8 mouse cellular contexts compared by ENCODE assay signal in genomic region chr11:58977150-58977549, GRCm38 (mm10). TPM values are rescaled to one million over a fixed set of nuclear protein-coding genes. Genes with fewer than 3 reads are reported as not detected.
A peak's percentile ranks its signal among the peaks of the same experiment; 100 is the strongest.
DNase-seq lines count a peak whose midpoint lies in the region; ATAC-seq and TF ChIP-seq lines count a peak whose summit lies in the region.

No protein-coding gene starts in this region.

- peak overlapping the region; percentile 87 for H3K9ac ChIP-seq in lung, embryonic 14.5 days
- H3K9ac ChIP-seq in hindbrain, embryonic 13.5 days: peak overlapping the region; percentile 93
- peak overlapping the region; percentile 92 for H3K9ac ChIP-seq in liver, embryonic 16.5 days (ENCODE audit: low read depth, low read length)

- H3K4me3 ChIP-seq in lung, embryonic 14.5 days (ENCODE audit: low read depth, low read length): peak overlapping the region; percentile 94
- peak overlapping the region; percentile 86 for H3K4me3 ChIP-seq in brown adipose tissue, adult 24 weeks (ENCODE audit: insufficient read depth, low read depth, low read length)
- H3K4me3 ChIP-seq in hindbrain, embryonic 13.5 days: peak overlapping the region; percentile 99
- peak overlapping the region; percentile 97 for H3K4me3 ChIP-seq in liver, embryonic 16.5 days (ENCODE audit: low read depth, low read length)

- TF ChIP-seq CTCF in lung, embryonic 14.5 days (IDR thresholded peaks at IDR 0.05; ENCODE audit: low read depth): no peak

- DNase-seq in lung, embryonic 14.5 days: peak; percentile 47
- DNase-seq in lung, postnatal 4 days: no peak
- DNase-seq in splenic B cell, adult 2 months (ENCODE audit: low read depth, low spot score): peak; percentile 36
- no peak for DNase-seq in layer of hippocampus, postnatal 25 days (ENCODE audit: extremely low spot score in 1 of 2, low spot score in 1 of 2)
- no peak for DNase-seq in frontal cortex, postnatal 36 days (ENCODE audit: low spot score in 2 of 2)

- no peaks in the 10 kb centered on the region for H3K27me3 ChIP-seq in lung, embryonic 14.5 days (ENCODE audit: insufficient read depth, low read length)
- no peaks in the 10 kb centered on the region for H3K27me3 ChIP-seq in hindbrain, embryonic 13.5 days
- no peaks in the 10 kb centered on the region for H3K27me3 ChIP-seq in liver, embryonic 16.5 days (ENCODE audit: control insufficient read depth, insufficient read depth, low read depth, low read length)
- no peaks in the 10 kb centered on the region for H3K27me3 ChIP-seq in splenic B cell, adult 2 months (ENCODE audit: control insufficient read depth, insufficient read depth, low read length, poor library complexity, severe bottlenecking)

- H3K9me3 ChIP-seq in lung, embryonic 14.5 days (ENCODE audit: low read depth, low read length): no peaks in the 10 kb centered on the region
- no peaks in the 10 kb centered on the region for H3K9me3 ChIP-seq in hindbrain, embryonic 13.5 days
- no peaks in the 10 kb centered on the region for H3K9me3 ChIP-seq in liver, embryonic 16.5 days (replicated peaks; ENCODE audit: control insufficient read depth, low read length)

- peak overlapping the region; percentile 72 for H3K27ac ChIP-seq in lung, embryonic 14.5 days (ENCODE audit: low read depth)
- no peak overlapping the region for H3K27ac ChIP-seq in brown adipose tissue, adult 24 weeks (replicated peaks; ENCODE audit: low read depth, low read length)
- H3K27ac ChIP-seq in hindbrain, embryonic 13.5 days: peak overlapping the region; percentile 83
- H3K27ac ChIP-seq in liver, embryonic 16.5 days (ENCODE audit: low read length): peak overlapping the region; percentile 84

- H3K4me1 ChIP-seq in lung, embryonic 14.5 days (ENCODE audit: insufficient read depth): 0 out of 2 replicates have a peak, but pooled peaks cover 5% of the 10 kb centered on the region
- peaks cover 14% of the 10 kb centered on the region for H3K4me1 ChIP-seq in brown adipose tissue, adult 24 weeks (ENCODE audit: control insufficient read depth, insufficient read depth, insufficient read length, low read length)
- H3K4me1 ChIP-seq in hindbrain, embryonic 13.5 days (replicated peaks): peaks cover 61% of the 10 kb centered on the region
- peaks cover 33% of the 10 kb centered on the region for H3K4me1 ChIP-seq in liver, embryonic 16.5 days (ENCODE audit: control insufficient read depth, low read depth, low read length)

- ATAC-seq in lung, embryonic 14.5 days (ENCODE audit: insufficient read depth): 0 out of 2 replicates have a peak, but pooled peaks have one; percentile 4
- no peak for ATAC-seq in hindbrain, embryonic 13.5 days (ENCODE audit: low FRiP score)
- ATAC-seq in liver, embryonic 16.5 days (ENCODE audit: low read depth): peak; percentile 60; the same call in 1 of the 2 replicates

- peak overlapping the region; percentile 98 for H3K4me2 ChIP-seq in lung, embryonic 14.5 days
- H3K4me2 ChIP-seq in hindbrain, embryonic 13.5 days: peak overlapping the region; percentile 100
- peak overlapping the region; percentile 92 for H3K4me2 ChIP-seq in liver, embryonic 16.5 days (ENCODE audit: low read depth, low read length)

- H3K36me3 ChIP-seq in lung, embryonic 14.5 days (ENCODE audit: insufficient read depth): peaks cover 15% of the 10 kb centered on the region
- peaks cover 15% of the 10 kb centered on the region for H3K36me3 ChIP-seq in hindbrain, embryonic 13.5 days
- no peaks in the 10 kb centered on the region; the same call in 1 of the 2 replicates for H3K36me3 ChIP-seq in liver, embryonic 16.5 days (ENCODE audit: control insufficient read depth, insufficient read depth)
- H3K36me3 ChIP-seq in splenic B cell, adult 2 months (ENCODE audit: control insufficient read depth, insufficient read depth, low read length, poor library complexity, severe bottlenecking): no peaks in the 10 kb centered on the region; the same call in none of the 2 replicates

- WGBS in lung, embryonic 14.5 days: under 1% methylated on average over 29 of the region's 29 CpGs
- under 1% methylated on average over 29 of the region's 29 CpGs for WGBS in hindbrain, embryonic 13.5 days
- WGBS in liver, embryonic 16.5 days (ENCODE audit: insufficient replicate concordance): under 1% methylated on average over 29 of the region's 29 CpGs

RNA-seq across cellular contexts. Expression of gene Trim11, which starts 0.7 kb away (rescaled TPM):
- polyA plus RNA-seq in lung, embryonic 14.5 days (2014; fragmentation: Nextera tagmentation; extraction: Ambion mirVana): 17.2 and 18.2 TPM in 2 replicates
- 3.8 and 4.8 TPM in 2 replicates for polyA plus RNA-seq in brown adipose tissue, adult 24 weeks (2012; ENCODE audit: insufficient read depth, insufficient read length, missing spikeins)
- 20.8 and 21.8 TPM in 2 replicates for polyA plus RNA-seq in hindbrain, embryonic 13.5 days (2015; fragmentation: Nextera tagmentation; extraction: Ambion mirVana)
- 8.2 and 8.7 TPM in 2 replicates for polyA plus RNA-seq in liver, embryonic 16.5 days (2015; fragmentation: Nextera tagmentation; extraction: Ambion mirVana)
- 10 to 100 TPM; 26.2 to 29.7 TPM for total RNA-seq in layer of hippocampus, postnatal 25 days (2021)

RNA-seq across cellular contexts. Expression of gene Hist3h2a, which starts 22.7 kb away (rescaled TPM):
- 18.1 and 18.5 TPM in 2 replicates for polyA plus RNA-seq in lung, embryonic 14.5 days (2014; fragmentation: Nextera tagmentation; extraction: Ambion mirVana)
- 8.2 and 12.4 TPM in 2 replicates for polyA plus RNA-seq in brown adipose tissue, adult 24 weeks (2012; ENCODE audit: insufficient read depth, insufficient read length, missing spikeins)
- polyA plus RNA-seq in hindbrain, embryonic 13.5 days (2015; fragmentation: Nextera tagmentation; extraction: Ambion mirVana): 138 and 142 TPM in 2 replicates
- polyA plus RNA-seq in liver, embryonic 16.5 days (2015; fragmentation: Nextera tagmentation; extraction: Ambion mirVana): 21.2 and 24.4 TPM in 2 replicates
- 10 to 100 TPM; 66.0 to 73.9 TPM for total RNA-seq in layer of hippocampus, postnatal 25 days (2021)

RNA-seq across cellular contexts. Expression of gene Trim17, which starts 22.7 kb away (rescaled TPM):
- 0.14 and 0.22 TPM in 2 replicates for polyA plus RNA-seq in lung, embryonic 14.5 days (2014; fragmentation: Nextera tagmentation; extraction: Ambion mirVana)
- polyA plus RNA-seq in brown adipose tissue, adult 24 weeks (2012; ENCODE audit: insufficient read depth, insufficient read length, missing spikeins): not detected in 2 replicates
- 1.6 TPM in 2 replicates for polyA plus RNA-seq in hindbrain, embryonic 13.5 days (2015; fragmentation: Nextera tagmentation; extraction: Ambion mirVana)
- 0.15 and 0.19 TPM in 2 replicates for polyA plus RNA-seq in liver, embryonic 16.5 days (2015; fragmentation: Nextera tagmentation; extraction: Ambion mirVana)
- total RNA-seq in layer of hippocampus, postnatal 25 days (2021): 1 to 10 TPM; 5.3 to 5.5 TPM

RNA-seq across cellular contexts. Expression of gene Hist3h2ba, which starts 28.4 kb away (rescaled TPM):
- polyA plus RNA-seq in lung, embryonic 14.5 days (2014; fragmentation: Nextera tagmentation; extraction: Ambion mirVana): 9.0 and 9.5 TPM in 2 replicates
- polyA plus RNA-seq in brown adipose tissue, adult 24 weeks (2012; ENCODE audit: insufficient read depth, insufficient read length, missing spikeins): not detected in 2 replicates
- 285 and 298 TPM in 2 replicates for polyA plus RNA-seq in hindbrain, embryonic 13.5 days (2015; fragmentation: Nextera tagmentation; extraction: Ambion mirVana)
- polyA plus RNA-seq in liver, embryonic 16.5 days (2015; fragmentation: Nextera tagmentation; extraction: Ambion mirVana): 17.9 and 22.4 TPM in 2 replicates
- total RNA-seq in layer of hippocampus, postnatal 25 days (2021): 100 to 1,000 TPM in 1 of 2 experiments, 10 to 100 TPM in 1; 99.0 to 107 TPM

RNA-seq across cellular contexts. Expression of gene Rnf187, which starts 38.4 kb away (rescaled TPM):
- 273 and 293 TPM in 2 replicates for polyA plus RNA-seq in lung, embryonic 14.5 days (2014; fragmentation: Nextera tagmentation; extraction: Ambion mirVana)
- 76.4 and 79.9 TPM in 2 replicates for polyA plus RNA-seq in brown adipose tissue, adult 24 weeks (2012; ENCODE audit: insufficient read depth, insufficient read length, missing spikeins)
- polyA plus RNA-seq in hindbrain, embryonic 13.5 days (2015; fragmentation: Nextera tagmentation; extraction: Ambion mirVana): 522 and 540 TPM in 2 replicates
- 74.5 and 81.7 TPM in 2 replicates for polyA plus RNA-seq in liver, embryonic 16.5 days (2015; fragmentation: Nextera tagmentation; extraction: Ambion mirVana)
- total RNA-seq in layer of hippocampus, postnatal 25 days (2021): 100 to 1,000 TPM; 505 to 581 TPM

Comparison
In these comparisons a context has a peak if more than half of its experiments do, and no peak if none do; other contexts are left out.
1. DNase-seq: peak in lung, embryonic 14.5 days (single experiment) and splenic B cell, adult 2 months (single experiment); none in lung, postnatal 4 days (0 of 2), layer of hippocampus, postnatal 25 days (0 of 2) and frontal cortex, postnatal 36 days (0 of 2).
2. Peak in every context shown above with its lines, with median percentiles within 50 percentile points of each other: H3K4me2 ChIP-seq, H3K4me3 ChIP-seq and H3K9ac ChIP-seq.